Mouse (Mus musculus) T-helper 1 cell (primary cell): ENCODE results near the gene Megf8.

ENCODE experiments used
- in situ Hi-C: fragments of 300-600 bp; cut with MboI, MseI; formaldehyde crosslinking; loops from one replicate; pipeline ENCODE4 v1.15.1; 2025; ENCODE audit warnings: high pct_unique_total_duplicates

The Megf8 gene

DNA sequence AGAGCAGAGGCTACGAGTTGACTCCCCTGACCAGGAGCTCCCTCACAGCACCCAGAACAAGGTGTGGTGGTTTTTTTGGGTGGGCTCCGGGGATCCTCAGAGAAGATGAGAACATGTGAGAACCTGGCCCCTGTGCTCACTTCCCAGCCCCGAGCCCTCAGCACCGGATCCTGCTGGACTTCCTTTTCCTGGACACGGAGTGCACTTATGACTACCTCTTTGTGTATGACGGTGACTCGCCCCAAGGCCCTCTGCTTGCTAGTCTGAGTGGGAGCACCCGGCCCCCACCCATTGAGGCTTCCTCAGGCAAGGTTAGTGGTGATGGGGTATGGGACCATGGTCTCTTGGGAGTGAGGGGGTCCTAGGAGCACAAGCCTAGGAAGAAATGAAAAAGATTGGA is 9.3 kb downstream of the Megf8 start:
- in situ Hi-C loops: no loop called here

DNA sequence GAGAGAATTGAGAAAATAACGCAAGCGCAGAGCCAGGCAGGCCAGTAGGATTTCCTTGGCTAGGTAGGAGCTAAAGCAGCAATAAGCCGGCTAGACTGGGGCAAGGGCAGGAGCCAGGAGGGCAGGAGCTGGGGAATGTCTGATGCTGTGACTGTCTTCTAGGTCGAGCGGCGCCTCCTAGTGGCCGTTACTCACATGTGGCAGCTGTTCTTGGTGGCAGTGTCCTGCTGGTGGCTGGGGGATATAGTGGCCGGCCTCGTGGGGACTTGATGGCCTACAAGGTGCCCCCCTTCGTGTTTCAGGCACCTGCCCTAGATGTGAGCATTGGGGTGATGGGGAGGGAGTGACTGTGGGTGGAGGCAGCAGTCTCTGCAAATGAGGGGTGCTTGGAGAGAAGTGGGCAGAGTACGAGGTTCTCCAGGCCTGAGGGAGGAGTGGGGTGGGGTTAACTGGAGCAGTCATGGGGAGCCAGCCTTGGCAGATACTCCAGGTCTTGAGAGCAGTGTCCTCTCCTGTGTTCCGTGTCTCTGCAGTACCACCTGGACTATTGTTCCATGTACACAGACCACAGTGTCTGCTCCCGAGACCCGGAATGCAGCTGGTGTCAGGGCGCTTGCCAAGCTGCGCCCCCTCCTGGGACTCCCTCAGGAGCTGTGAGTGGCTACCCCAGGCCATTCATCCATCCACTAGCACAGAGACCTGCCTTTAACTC is 16.8 kb downstream of the Megf8 start:
- in situ Hi-C loops: no loop called here

DNA sequence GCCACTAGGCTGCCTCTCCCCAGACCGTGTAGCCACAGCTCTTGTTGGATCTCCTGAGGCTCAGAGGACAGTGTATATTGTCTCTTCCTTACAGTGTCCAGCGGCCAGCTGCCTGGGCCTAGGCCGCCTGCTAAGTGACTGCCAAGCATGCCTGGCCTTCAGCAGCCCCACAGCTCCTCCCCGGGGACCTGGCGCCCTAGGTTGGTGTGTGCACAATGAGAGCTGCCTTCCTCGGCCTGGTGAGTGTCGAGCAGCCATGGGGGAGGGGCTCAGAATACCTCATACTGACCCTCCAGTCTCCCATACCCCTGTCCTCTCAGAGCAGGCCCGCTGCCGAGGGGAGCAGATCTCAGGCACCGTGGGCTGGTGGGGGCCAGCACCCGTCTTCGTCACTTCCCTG is 17.5 kb downstream of the Megf8 start:
- in situ Hi-C loops: no loop called here

DNA sequence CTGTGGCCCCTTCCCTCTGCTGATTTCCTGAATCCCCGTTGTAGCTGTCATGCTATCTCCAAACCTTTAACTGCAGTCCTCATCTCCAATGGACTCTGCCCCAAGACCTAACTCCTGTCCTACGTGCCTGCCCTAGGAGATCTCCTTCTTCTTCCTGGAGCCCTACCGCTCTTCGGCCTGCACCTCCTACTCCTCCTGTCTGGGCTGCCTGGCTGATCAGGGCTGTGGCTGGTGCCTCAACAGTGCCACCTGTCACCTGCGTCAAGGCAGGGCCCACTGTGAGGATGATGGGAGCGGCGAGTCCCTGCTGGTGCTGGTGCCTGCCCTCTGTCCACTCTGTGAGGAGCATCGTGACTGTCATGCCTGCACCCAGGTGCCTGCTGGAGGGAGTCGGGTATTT is 22.4 kb downstream of the Megf8 start:
- in situ Hi-C loops: no loop called here

DNA sequence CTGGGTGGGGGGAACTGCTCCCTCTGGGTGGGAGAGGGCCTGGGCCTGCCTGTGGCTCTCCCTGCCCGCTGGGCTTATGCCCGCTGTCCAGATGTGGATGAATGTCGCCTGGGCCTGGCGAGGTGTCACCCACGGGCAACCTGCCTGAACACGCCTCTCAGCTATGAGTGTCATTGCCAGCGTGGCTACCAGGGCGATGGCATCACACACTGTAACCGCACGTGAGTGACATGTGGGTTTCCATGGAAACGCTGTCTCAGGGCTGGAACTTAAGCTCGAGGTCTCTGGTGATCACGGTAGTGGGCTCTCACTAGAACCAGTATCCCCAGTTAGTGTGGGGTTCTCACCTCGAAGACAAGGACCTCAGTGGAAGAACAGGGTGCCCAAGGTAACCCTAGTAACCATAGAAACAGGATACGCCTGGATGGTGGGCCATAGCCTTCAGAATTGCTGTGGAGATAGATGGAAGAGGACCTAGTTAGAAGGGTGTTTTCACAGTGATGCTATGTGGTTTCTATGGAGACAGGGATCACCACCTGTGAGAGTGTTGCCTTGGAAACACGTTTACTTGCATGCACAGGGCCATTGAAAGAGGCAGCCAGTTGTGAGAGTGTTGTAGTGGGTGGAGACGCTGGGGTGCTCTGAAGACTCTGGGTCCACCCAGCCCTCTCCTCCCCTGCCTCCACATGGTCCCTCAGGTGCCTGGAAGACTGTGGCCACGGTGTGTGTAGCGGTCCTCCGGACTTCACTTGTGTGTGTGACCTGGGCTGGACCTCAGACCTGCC is 24.2 kb downstream of the Megf8 start:
- in situ Hi-C loops: no loop called here

DNA sequence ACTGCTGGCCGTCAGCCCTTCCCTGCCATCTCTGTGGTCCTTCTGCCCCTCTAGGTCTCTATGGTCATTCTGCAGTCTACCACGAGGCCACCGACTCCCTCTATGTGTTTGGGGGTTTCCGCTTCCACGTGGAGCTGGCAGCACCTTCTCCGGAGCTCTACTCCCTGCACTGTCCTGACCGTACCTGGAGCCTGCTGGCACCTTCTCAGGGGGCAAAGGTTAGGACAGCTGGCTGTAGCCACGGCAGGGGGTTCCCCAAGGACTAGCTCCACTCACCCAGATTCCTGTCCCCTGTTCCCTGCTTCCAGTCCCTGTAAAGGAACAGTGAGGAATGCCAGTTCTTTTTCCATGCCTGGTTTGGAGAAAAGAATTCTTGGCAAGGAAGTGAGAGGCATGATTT is 31.9 kb downstream of the Megf8 start:
- in situ Hi-C loops: no loop called here

DNA sequence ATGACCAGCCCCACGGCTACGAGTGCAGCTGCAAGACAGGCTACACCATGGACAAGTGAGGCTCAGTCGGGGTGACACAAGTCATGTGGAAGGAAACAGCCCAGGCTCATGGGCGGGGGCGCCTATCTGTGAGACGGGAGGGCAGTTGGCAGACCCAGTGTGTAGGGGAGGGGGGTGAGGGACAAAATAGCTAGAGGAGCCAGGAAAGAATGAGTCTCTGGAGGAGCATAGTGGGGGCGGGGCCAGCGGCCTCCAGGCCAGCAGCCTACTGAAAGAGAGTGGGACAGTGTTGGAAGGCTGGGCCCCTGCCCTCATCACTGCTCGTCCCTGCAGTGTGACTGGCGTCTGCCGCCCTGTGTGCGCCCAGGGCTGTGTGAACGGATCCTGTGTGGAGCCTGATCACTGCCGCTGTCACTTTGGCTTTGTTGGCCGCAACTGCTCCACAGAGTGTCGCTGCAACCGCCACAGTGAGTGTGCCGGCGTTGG is 41.8 kb downstream of the Megf8 start:
- in situ Hi-C loops: no loop called here

DNA sequence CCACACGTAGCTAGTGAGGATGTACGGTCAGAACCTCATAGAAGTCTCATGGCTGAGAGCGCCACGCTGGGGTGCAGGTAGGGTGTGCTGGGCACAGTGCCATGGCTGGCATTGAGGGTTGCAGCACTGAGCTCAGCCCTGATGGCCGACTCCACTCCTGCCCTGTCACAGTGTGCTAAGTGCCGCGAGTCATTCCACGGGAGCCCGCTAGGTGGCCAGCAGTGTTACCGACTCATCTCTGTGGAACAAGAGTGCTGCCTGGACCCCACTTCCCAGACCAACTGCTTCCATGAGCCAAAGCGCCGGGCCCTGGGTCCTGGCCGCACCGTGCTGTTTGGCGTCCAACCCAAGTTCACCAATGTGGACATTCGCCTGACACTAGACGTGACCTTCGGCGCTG is 46.2 kb downstream of the Megf8 start:
- in situ Hi-C loops: no loop called here

DNA sequence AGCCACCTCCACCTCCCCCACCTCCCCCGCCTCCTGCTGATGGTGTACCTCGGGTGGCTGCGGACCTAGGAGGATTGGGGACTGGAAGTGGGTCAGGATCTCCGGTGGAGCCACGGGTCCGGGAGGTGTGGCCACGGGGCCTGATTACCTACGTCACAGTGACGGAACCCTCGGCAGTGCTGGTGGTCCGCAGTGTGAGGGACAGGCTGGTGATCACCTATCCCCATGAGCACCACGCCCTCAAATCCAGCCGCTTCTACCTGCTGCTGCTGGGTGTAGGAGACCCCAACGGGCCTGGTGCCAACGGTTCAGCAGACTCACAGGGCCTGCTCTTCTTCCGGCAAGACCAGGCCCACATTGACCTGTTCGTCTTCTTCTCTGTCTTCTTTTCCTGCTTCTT is 46.7 kb downstream of the Megf8 start:
- in situ Hi-C loops: no loop called here

DNA sequence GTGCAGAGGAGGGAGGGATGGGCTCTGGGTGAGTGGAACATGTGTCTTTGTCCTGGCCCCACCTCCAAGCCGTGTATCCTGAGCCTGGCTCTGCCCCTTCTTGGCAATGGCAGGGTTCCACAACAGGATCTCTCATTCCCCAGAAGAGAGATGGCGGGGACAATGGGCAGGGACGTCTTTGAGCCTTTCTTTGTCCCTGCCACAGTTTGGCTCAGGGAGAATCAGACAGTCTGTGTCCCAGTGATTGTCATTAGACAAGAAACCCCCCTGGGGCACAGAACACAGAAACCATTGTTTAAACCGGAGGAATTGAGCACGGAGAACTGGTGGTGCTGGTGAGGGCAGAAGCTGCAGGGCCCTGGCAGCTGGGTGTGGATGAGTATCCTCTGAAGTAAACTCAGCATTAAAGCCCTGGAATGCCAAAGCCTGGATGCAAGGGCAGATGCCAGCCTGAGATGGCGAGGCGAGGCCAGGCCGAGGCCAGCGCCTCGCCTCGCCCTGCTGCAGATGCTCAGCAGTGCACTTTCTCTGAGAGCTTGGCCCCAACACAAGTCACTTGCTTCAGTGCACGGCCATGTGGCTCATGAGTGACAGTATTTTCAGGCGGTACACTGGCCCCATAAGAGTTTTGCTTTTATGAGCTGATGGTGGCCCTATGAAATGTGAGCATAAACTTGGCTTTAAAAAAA is 49.1 kb downstream of the Megf8 start:
- in situ Hi-C loops: no loop called here

DNA sequence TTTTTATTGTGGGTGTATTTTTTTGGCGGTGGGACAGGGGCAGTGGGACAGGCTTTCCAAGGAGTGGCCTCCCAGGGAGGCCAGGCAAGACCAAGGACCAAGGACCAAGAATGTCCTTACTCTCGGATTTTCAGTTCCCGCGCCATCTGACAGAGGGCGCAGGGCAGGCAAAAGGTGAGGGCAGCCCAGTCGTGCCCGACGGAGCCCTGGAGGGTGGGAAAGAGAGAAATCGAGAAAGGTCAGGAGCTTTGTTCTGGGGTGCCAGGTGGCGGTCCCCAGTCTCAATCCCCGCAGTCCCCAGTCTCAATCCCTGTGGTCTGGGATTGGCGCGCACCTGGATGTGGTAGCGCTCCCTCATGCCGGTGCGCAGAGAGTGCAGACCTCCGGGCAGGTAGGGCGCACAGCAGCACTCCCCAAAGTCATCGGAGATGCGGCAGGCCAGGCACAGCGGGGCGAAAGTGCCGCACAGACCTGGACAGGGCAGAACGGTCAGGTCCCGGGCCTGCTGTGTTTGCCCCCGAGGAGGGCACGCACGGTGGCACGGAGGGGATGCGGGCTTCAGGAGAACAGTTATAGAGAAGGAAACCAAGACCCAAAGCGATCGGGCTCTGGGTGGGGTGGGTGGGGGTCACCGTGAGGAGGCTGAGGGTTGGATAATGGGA is 50.8 kb downstream of the Megf8 start:
- in situ Hi-C loops: no loop called here

DNA sequence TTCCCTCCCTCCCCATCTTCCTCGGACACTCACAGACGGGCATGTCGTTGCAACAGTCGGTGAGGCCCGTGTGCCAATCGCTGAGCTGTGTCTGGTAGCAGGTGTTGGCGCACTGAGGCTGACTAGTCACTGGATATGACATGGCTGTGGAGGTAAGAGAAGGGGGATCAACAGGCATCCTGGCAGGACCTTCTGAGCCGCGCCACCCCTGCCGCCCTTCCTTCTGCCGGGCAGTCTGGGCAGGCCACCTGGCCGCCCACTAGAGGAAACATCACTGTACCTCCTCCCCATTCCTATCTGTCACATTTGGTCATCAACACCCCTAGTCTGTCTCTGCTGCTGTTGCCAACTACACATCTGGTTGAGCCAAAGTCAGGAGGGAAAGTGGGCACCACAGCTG is 51.4 kb downstream of the Megf8 start:
- in situ Hi-C loops: no loop called here

DNA sequence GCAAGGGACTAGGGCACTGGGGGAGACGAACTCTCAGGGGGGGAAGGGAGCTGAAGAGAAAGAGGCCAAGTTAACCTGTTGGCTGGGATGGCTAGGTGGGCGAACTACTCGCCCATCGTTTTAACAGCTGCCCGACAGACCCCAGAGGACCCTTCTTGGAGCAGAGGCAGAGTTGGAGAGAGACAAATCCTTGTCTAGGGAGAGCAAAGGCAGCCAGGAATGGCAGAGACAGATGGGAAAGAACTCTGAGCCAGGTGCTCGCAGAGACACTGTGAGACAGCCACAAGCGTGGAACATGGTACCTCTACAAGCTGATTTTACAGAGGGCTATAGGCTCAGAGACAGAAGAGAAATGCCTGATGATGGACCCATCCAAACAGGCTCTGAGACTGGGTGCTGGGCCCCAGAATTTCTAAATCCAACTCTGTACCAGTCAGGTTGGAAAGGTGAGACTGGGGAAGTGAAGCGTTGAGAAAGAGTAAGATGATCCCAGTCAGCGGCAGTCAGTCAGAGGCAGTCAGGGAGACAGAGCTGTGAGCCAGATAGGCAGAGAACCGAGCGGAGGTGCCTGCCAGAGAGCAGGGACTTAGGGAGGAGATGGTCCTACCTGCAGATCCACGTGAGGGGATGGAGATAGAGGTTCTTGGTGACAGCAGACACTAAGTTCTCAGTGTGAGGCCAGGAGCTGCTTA is 52.2 kb downstream of the Megf8 start, which contains the start of gene Cnfn:
Gene Cnfn, minus strand, starts transcription at position 667 of the 692 bp plus-strand sequence.
- in situ Hi-C loops: no loop called here

DNA sequence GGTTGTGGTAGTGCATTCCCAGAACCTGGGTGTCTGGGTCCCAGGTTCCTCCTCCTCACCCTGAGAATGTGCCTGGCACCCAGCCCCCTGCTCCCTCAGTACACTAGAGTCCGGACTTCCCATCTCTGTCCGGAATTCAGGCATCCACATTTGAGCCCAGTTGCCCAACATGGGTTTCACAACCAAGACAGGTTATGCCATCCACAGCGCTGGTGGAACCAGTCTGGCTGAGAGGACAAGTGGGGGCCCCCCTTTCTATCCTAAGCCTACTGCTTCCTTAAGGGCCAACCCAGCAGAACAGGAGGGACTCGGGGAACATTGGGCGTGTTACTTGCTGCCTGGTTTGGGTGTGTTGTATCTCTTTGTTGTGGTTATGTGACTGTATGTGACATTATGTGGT is 55.5 kb downstream of the Megf8 start:
- in situ Hi-C loops: no loop called here

DNA sequence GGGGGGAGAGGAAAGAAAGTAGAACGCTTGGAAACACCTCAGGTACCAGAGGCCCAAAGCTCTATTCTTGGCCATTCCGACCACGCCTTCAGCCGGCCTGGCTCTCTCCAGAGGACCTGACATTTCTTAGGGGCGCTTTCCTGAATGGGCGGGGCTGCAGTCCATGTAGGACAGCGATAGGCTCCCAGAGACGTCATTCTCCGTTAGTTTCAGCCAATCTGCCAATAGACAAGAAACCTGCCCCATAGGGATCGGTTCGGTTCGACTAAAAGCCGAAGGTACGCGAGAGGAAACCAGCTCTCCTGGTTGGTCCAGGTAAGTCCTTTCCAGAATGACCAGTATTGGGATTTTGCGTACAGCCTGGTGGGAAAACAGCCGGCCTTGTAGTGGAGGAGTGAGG is 59.6 kb downstream of the Megf8 start:
- in situ Hi-C loops: no loop called here

DNA sequence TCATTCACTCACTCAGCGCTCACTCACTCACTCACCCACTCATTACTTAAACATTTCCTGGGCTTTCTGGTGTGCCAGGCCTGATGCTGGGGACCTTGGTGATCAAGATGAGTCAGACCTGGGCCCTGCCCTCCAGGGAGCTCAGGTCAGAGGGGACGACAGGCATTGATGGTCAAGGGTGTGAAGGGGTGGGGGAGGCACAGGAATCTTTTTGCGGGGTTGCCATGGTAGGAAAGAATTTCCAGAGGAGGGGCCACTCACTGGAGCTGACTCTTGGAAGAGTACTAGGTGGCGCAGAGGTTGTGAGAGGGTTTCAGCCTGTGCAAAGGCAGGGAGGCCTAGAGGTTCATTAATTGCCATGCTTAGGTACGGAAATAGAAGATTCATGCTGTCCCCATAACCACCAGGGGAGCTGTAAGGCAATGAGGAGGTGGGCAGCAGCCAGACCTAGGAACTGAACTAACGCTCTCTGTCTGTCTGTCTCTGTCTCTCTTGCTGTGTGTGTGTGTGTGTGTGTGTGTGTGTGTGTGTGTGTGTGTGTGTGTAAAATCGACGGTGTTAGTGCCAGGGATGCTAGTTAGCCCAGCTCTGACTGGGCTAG is 60.2 kb downstream of the Megf8 start:
- in situ Hi-C loops: no loop called here

DNA sequence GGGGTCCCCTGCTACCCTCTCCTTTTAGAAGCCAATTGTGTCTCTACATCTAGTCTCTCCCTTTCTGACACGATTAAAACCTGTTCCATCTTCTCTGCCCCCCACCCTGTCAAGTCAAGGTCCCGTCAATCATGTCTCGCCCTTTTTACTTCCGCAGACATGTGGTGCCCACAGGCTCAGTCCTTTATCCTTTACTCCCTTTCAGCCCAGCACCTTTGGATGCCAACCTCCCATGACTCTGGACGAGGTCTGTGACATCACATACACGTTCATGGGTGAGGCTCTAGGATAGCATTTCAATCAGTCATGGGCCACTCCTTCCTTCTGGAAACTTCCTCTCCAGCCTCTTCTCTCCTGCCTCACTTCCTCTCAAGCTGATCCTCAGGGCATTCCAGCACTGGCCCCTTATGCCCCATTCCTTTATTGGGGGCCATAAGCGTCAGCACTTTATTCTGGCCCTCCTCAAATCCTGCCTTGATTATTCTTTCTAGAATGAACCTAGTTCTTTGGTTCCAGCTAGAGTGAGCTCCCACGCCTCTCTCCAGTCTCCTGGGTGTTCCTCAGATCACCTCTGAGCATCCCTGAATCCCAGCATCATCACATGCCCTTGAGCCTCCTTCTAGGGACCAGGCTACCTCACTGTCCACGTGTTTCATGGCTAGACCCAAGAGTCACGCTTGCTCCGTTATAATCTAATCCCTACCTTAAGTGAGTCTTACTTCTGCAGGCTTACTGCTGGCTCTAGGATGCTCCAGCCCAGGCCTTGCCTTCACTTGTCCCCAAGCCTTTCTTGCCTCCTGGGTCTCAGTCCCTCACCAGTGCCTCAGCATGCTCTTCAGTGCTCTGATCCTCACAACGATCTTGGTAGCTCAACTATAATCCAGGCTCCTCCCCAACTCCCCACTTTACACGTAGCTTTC is 61.5 kb downstream of the Megf8 start:
- in situ Hi-C loops: no loop called here

DNA sequence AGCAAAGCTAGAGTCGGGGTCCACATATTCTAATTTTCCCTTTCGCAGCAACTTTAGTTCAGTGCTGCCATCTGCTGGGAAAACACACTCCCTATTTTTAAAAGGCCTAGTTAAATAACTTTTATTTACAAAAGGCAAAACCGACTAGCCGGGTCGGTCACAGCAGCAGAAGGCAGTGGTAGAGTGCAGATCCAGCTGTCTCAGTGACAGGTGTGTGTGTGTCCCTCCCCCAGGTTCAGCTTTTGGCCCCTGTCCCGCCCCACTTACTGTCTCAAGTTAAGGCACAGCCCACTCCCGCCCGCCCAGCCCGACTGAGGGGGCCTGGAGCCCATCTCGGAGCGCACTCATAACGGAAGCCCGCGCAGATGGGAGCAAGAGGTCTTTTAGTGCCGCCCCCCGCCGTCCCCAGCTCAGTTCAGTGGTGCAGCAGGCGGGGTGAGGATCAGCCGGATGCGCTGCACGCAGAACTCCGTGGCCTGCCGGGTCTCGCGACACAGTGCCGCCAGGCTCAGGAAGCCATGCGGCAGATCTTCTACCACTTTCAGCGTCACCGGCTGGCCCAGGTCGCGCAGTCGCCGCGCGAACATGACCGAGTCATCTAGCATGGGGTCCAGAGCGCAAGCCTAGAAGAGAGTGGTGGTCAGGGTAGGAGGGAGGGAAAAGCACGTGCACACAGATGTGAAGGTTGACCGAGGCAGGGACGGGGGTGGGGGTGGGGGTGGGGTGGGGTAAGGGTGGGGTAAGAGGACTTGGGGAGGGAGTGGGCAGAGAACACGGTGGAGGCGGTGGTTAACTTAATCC is 62.8 kb downstream of the Megf8 start:
- in situ Hi-C loops: no loop called here
